Mouse (Mus musculus) v-Abl transformed pro-B cells (cell line): ENCODE data around the gene B4gat1.

Experiments
- in situ Hi-C, 2 experiments: fragments of 400-800 bp; cut with MboI; formaldehyde crosslinking; loops; one replicate each; pipeline ENCODE4 v1.15.1; 2025; ENCODE audit not compliant: unreplicated experiment in 2 of 2

Gene B4gat1

GRCm38 (mm10) chr19:5023621-5024479 lies 14.8 kb upstream of the B4gat1 start, which contains the start of gene Slc29a2:
Slc29a2 (plus strand) TSS chr19:5023860.
- in situ Hi-C loops = no loop called here

- in situ Hi-C loops = no loop called here
These were observed 12.5 kb upstream of the B4gat1 start for GRCm38 (mm10) chr19:5026111-5026510.

DNA sequence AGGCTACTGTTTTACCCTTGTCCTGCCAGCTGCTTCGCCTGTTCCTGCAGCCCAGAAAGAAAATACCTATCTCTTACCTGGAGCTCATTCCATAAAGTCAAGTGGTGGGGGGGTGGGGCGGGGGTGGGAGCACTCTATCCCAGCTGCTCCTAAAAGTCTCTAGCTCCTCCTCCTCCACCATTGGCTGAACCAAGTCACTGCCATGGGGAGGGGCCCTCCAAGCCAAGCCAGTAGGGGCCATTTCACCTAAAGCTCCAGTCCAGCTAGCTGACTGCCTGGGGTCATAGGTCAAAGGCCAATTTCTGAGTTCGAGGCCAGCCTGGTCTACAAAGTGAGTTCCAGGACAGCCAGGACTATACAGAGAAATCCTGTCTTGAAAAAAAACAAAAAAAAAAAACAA lies 5.9 kb upstream of the B4gat1 start:
- in situ Hi-C loops = no loop called here

DNA sequence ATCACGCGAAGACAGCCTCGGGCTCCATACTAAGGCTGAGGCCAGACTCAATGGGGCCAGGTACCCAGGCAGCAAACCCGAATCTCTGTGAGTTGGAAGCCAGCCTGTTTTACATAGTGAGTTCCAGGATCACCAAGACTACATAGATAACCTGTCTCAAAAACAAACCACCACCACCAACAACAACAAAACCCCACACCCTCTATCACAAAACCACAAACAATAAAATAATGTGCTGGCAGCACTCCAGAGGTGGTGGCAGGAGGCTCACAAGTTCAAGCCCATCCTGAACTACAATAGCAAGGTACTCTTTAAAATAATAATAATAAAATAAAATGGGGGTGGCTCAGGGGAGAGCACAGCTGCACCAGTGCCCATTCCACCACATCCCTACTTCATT lies 2.0 kb upstream of the B4gat1 start:
- in situ Hi-C loops = no loop called here

DNA sequence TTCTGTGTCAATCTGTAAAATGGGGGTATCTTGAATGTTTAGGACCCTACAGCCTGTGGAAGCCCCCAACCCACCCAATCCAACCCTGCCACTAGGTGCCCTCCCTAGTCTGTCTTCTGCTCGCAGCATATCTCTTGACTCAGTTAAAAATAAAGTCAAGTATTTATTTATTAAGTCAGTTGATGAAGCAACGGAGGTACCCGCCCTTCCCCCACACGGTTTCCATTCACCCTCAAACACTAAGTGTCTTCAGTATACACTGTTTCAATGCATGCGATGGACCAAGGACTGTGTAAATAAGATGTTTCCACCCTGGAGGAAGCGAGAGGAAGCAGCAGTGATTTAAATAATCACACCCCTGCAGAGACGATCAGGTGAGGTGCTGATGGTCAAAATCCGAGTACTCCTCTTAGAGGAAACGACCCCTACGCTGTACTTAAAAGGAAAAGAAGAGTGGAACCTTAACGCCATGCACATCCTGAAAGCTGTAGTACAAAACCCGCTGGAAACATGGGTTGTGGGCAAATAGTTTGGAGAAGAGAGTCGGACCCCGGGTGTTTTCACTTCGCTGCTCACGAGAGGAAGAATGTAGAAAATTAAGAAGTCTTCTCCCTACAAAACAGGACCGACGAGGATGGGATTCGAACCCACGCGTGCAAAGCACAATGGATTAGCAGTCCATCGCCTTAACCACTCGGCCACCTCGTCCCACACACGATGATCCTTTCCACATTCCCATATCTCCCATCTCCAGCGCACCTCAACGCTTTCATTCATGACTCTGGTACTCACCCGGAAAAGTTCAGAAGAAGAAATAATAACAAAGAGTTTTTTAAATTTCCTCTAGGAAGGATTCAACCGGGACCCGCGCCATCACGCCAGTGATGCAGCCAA lies 701 bp upstream of the B4gat1 start:
- in situ Hi-C loops = no loop called here

GRCm38 (mm10) chr19:5039301-5040114 lies 882 bp downstream of the B4gat1 start:
- in situ Hi-C loops = no loop called here

GRCm38 (mm10) chr19:5040862-5041523 lies 2.4 kb downstream of the B4gat1 start, which contains the start of gene Brms1:
Brms1 (plus strand) TSS chr19:5041354.
- in situ Hi-C loops = no loop called here

DNA sequence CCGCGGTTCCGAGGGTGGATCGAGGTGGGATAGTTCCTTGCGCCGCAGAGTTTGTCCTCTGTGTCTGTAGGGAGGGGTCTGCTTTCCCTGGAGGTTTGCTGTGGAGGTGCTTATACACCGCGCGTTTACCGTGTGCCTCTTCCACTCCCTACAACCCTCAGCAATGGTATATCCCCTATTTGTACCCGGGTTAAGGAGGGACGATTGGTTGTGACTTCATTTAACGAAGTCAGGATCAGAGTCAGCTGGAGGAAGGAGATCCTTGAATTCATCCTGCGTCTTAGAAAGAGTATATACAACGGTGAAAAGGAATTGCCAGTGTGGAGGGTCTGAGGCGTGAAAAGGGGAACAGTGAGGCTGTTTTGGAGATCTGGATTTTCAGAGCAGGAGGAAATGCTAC lies 3.0 kb downstream of the B4gat1 start:
- in situ Hi-C loops = no loop called here

DNA sequence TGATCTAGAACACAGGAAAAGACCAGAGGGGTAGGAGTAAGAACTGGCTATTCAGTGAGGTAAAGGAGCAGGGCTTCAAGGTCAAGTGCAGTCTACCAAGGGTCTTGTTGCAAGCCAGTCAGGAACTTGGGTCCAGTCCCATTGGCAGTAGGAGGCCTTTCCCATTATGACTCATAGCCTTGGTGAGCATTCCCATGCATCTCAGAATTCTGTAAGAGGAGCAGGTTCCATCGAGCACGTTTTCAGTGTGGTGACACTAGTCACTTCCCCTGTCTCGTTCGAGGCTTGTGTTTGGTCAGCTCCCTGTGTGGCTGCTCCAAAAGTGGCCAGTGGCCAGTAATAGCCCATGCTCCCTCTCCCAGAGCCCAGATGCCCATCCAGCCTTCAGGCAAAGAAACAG lies 6.9 kb downstream of the B4gat1 start:
- in situ Hi-C loops = loop anchor here in 1 of 2 experiments (5.0 kb wide), 1 partner anchor 37 kb away; no protein-coding TSS in a partner anchor

- in situ Hi-C loops = loop anchor here in 1 of 2 experiments (5.0 kb wide), 1 partner anchor 34 kb away; no protein-coding TSS in a partner anchor
These were observed 9.8 kb downstream of the B4gat1 start for GRCm38 (mm10) chr19:5048138-5049056.

DNA sequence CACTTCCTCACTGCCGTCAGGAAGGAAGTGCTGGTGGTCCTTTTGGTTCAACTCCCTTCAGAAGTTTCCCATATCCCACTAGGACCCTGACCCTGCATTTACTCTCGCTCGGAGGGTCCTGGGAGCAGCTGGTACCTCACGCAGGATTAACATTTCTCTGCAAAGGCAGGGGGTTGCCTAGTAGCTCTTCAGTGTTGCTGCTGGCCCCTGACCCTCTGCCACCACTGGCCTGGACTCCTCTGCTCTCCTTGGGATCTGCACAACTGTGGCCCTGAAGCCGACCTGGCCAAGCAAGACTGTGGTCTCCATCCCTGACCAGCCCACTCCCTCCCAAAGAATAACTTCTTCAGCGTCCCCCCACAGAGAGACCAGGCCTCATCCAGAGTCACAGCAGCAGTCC lies 10.7 kb downstream of the B4gat1 start:
- in situ Hi-C loops = loop anchor here in 1 of 2 experiments (5.0 kb wide), 1 partner anchor 33 kb away; no protein-coding TSS in a partner anchor

DNA sequence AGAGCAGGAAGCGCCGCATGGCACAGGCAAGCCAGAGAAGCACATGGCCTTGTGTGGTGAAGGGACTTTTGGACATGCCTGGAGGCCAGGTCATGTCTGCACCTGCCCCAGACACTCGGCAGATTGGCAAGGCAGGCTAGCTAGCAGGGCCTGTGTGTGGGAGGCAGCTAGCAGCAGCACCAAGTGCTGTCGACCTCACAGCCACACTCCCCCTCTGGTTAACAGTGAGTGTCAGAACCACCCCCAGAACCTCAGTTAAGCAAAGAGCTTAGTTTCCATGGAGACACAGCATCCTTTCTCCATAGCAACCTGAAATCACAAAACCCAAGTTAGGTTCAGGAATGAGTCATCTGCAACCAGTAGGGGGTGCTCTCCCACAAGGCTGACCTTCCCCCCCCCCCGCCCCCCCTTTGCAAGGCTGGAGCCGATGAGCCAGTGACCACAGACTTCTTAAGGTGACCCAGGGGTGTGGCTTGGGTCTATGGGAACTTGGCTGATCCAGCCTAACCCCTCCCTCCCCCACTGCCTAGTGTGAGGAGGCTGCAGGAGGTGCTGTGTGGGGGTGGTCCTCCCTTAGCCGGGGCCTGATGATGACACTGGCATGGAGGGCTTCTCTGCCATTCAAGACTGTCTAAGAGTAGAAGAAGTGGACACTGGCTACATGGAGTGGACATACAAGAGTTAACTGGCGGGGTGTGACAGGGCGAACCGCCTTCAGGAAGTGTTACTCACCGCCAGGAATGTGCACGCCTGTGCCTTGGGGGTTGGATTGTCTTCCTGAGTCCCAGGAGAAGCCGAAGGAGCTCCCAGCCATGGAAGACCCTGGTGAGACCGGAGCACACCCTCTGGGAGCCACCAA lies 11.7 kb downstream of the B4gat1 start, which contains the start of gene Rin1:
Rin1 (plus strand) TSS at position 435 of the 859 bp plus-strand sequence.
- in situ Hi-C loops = no loop called here

DNA sequence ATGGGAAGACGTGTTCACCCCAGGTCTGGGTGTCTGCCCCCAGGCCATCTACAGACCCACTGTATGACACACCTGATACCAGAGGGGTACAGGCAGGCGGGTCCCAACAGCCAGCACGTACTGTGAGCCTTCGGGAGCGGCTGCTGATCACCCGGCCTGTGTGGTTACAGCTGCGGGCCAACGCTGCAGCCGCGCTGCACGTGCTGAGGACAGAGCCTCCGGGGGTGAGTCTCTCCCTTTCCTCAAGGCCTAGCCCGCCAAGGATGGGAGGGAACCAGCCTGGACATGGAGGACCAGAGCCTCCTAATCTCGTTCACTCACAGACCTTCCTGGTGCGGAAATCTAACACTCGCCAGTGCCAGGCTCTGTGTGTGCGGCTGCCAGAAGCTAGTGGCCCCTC lies 12.4 kb downstream of the B4gat1 start:
- in situ Hi-C loops = no loop called here

GRCm38 (mm10) chr19:5051515-5051914 lies 12.9 kb downstream of the B4gat1 start:
- in situ Hi-C loops = no loop called here

DNA sequence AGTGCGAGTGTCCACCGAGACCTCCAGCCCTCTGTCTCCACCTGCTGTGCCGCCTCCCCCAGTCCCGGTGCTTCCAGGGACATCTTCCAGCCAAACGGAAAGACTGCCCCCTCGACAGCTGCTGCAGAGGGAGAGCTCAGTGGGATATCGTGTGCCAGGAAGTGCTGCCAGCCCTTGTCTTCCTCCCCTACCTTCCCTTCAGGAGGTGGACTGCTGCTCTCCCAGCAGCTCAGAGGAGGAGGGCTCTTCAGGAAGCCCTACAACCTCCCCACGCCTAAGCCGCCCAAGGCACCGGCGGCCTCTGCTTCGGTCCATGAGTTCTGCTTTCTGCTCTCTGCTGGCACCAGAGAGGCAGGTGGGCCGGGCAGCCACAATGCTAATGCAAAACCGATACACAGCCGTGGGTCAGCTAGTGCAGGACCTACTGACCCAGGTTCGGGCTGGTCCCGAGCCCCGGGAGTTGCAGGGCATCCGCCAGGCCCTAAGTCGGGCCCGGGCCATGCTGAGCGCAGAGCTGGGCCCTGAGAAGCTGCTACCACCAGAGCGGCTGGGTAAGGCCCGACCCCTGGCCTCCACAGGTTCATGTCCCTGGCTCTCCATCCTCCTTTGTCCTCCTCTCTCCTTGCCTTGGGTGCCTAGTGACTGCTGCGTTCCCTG lies 13.7 kb downstream of the B4gat1 start:
- in situ Hi-C loops = no loop called here

DNA sequence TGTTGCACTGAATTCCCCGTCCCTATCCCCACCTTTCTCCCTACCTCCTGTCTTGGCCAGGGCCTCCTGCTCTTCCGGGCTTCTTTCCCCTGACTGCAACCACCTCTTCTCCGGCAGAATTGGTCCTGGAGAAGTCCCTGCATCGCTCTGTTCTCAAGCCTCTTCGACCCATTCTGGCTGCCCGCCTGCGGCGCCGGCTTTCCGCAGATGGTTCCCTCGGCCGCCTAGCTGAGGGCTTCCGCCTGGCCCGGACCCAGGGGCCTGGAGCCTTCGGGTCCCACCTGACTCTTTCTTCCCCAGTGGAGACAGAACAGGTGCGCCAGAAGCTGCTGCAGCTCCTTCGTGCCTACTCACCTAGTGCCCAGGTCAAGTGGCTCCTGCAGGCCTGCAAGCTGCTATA lies 14.2 kb downstream of the B4gat1 start:
- in situ Hi-C loops = no loop called here

GRCm38 (mm10) chr19:5053909-5054308 lies 15.3 kb downstream of the B4gat1 start:
- in situ Hi-C loops = no loop called here
